Mouse (Mus musculus) hindbrain, embryonic 14.5 days (tissue): ENCODE results near the gene Xrcc1. TPM values are rescaled to one million over a fixed set of nuclear protein-coding genes. Genes with fewer than 3 reads are reported as not detected.

Experiments
- ATAC-seq: fragments of 200-750 bp; cut with Nextera tagmentation; 2 replicates; pipeline ENCODE4 v1.8.0; 2017; ENCODE audit warnings: moderate number of reproducible peaks, mild to moderate bottlenecking, moderate TSS enrichment, moderate library complexity; ENCODE audit not compliant: low FRiP score
- DNase-seq: peaks from one replicate; pipeline ENCODE4 v3.0.0-alpha.2; 2015; ENCODE audit warnings: low spot score
- H3K27ac ChIP-seq: fragments of 300-500 bp; sonication (generic); 2 replicates; pipeline ENCODE4 v1.5.1; 2014; ENCODE audit warnings: mild to moderate bottlenecking, moderate library complexity
- H3K27me3 ChIP-seq: fragments of 300-500 bp; sonication (generic); 2 replicates; pipeline ENCODE4 v1.6.1; 2014; ENCODE audit warnings: mild to moderate bottlenecking, low read length, mixed read lengths; ENCODE audit not compliant: control insufficient read depth, insufficient read depth
- H3K36me3 ChIP-seq: fragments of 300-500 bp; sonication (generic); replicated peaks from 2 replicates; pipeline ENCODE4 v1.6.1; 2014; ENCODE audit not compliant: control insufficient read depth, insufficient read depth
- H3K4me1 ChIP-seq: fragments of 300-500 bp; sonication (generic); replicated peaks from 2 replicates; pipeline ENCODE4 v1.6.1; 2014; ENCODE audit warnings: antibody characterized with exemption, low read length, mixed read lengths; ENCODE audit not compliant: control insufficient read depth, insufficient read depth
- H3K4me2 ChIP-seq: fragments of 300-500 bp; sonication (generic); replicated peaks from 2 replicates; pipeline ENCODE4 v1.6.1; 2014; ENCODE audit warnings: mild to moderate bottlenecking, moderate library complexity
- H3K4me3 ChIP-seq: fragments of 300-500 bp; sonication (generic); replicated peaks from 2 replicates; pipeline ENCODE4 v1.5.1; 2014; ENCODE audit warnings: mild to moderate bottlenecking, low read length
- H3K9ac ChIP-seq: fragments of 300-500 bp; sonication (generic); 2 replicates; pipeline ENCODE4 v1.6.1; 2014
- H3K9me3 ChIP-seq: fragments of 300-500 bp; sonication (generic); 2 replicates; pipeline ENCODE4 v1.6.1; 2016; ENCODE audit warnings: low read length; ENCODE audit not compliant: control insufficient read depth
- WGBS: fragments of 180-500 bp; shearing (Covaris S2); extraction: QIAGEN DNeasy Blood & Tissue Kit; methylation state at CpG from one replicate; pipeline ENCODE4 v1.1.7; 2014; 5-methylcytosine and 5-hydroxymethylcytosine counted together
- polyA plus RNA-seq: library from polyadenylated mRNA; unstranded; fragments of >200 nt; fragmentation: Nextera tagmentation; extraction: Ambion mirVana; gene quantifications from 2 replicates; pipeline ENCODE4 v1.2.1, GENCODE M21; 2014

The Xrcc1 gene
- polyA plus RNA-seq, 1 experiment from 2014 or later = 52.3 TPM

DNA sequence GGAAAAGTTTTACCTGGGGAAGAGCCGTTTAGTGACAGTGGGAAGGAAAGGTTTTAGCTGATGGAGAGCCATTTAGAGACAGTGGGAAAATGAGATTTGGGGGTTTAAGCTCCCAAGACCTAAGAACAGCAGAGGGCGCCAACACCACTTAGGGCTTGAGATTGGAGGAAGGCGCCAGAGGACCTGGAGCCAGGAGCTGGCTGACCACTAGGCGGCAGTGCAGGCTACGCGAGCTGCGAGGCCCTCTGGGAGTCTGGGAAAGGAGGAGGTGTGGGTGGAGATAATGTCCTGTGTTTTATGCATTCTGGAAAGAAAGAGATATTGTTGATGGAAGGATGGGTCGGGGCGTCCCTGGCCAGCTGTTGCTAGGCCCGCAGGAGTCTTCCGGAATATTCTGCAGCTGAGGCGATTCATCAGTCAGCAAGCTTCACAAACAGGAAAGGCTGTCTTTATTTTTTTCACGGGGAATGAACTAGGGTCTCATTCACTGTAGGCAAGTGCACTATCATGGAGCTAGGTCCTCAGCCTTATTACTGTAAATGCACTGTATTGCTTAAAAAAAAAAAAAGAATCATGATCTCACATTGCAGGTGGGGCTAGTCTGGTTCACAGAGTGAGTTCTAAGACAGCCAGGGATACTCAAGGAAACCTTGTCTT, 55.0 kb downstream of the Xrcc1 start:
- no peaks in the 10 kb centered on the region for H3K4me1 ChIP-seq
- peak; percentile 90 for ATAC-seq
- WGBS = 3% methylated on average over 13 of the region's 13 CpGs
- no peaks in the 10 kb centered on the region for H3K9me3 ChIP-seq
- H3K36me3 ChIP-seq = no peaks in the 10 kb centered on the region
- peak overlapping the region; percentile 40 for H3K4me2 ChIP-seq
- no peaks in the 10 kb centered on the region for H3K27me3 ChIP-seq
- H3K4me3 ChIP-seq = peak overlapping the region; percentile 15; the same call in 1 of the 2 replicates
- H3K9ac ChIP-seq = peak overlapping the region; percentile 50
- DNase-seq = peak; percentile 98
- peak overlapping the region; percentile 10; the same call in 1 of the 2 replicates for H3K27ac ChIP-seq

DNA sequence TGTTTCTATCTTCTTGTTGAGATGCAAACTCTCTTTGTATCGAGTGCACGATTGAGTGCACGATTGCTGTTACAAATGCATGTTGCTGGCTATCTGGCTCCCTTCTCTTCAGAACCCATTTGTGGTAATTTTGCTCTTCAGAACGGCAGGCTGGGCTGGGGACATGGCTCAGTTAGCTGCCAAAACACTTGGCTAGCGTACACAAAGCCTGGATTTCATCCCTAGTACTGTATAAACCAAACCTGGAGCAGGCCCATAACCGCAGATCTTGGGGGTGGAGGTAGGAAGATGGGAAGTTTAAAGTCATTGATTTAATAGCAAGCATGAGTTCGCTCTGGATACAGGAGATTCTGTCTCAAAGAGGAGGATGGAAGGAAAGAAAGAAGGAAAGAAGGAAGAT, 59.5 kb downstream of the Xrcc1 start:
- Histone ChIP-seq H3K9me3 (no peaks in the 10 kb centered on the region), H3K27me3 (peaks cover 21% of the 10 kb centered on the region), H3K27ac (no peak overlapping the region), H3K9ac (no peak overlapping the region), H3K4me2 (no peak overlapping the region), H3K36me3 (no peaks in the 10 kb centered on the region), H3K4me1 (no peaks in the 10 kb centered on the region), H3K4me3 (no peak overlapping the region)
- no peak for DNase-seq
- no peak for ATAC-seq
- WGBS = 87% methylated on average over 7 of the region's 7 CpGs

DNA sequence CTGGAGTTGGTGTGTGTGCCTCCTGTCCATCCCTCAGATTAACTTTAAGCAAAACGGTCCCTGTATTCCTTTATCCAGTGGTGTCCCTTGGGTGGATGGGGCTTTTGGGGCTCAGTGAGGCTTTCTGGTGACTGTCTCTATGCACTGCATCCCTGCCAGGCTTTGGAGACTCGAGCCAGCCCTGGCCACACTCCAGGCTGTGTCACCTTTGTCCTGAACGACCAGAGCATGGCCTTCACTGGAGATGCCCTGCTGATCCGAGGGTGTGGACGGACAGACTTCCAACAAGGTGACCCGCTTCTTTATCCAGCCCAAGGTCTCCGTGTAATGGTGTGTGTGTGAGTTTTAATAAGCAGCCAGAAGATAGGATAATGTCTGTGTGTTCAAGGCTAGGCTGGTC, 60.0 kb downstream of the Xrcc1 start:
- H3K9me3 ChIP-seq = no peaks in the 10 kb centered on the region
- 77% methylated on average over 7 of the region's 7 CpGs for WGBS

DNA sequence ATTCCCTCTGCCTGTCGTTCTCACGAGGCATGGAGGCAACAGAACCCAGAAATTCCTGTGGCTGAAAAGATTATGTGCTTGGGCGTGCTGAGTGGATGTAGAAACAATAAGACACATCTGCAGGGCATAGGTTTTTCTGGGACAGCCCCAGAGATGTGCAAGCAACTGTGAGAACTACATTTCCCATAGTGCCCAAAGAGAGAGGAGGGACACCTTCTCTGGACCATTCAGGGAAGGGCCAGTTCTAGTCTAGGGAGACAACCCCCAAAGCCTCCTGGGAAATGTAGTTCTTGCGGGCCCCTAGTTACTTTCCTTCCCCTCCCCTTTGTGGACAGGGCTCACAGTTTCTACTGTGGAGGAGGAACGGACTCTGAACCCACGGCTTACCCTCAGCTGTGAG, 61.9 kb downstream of the Xrcc1 start:
- H3K27ac ChIP-seq = no peak overlapping the region
- H3K4me2 ChIP-seq = no peak overlapping the region
- H3K27me3 ChIP-seq = peaks cover 46% of the 10 kb centered on the region
- peaks cover 12% of the 10 kb centered on the region; the same call in 1 of the 2 replicates for H3K4me1 ChIP-seq
- no peak overlapping the region for H3K4me3 ChIP-seq
- H3K9me3 ChIP-seq = no peaks in the 10 kb centered on the region
- H3K9ac ChIP-seq = no peak overlapping the region
- DNase-seq (peak; percentile 56), ATAC-seq (peak; percentile 83)
- 52% methylated on average over 6 of the region's 6 CpGs for WGBS
- no peaks in the 10 kb centered on the region for H3K36me3 ChIP-seq

More for the DNA sequence above, 60.0 kb downstream of the Xrcc1 start:
- Histone ChIP-seq H3K4me2 (no peak overlapping the region), H3K36me3 (no peaks in the 10 kb centered on the region), H3K4me3 (no peak overlapping the region), H3K4me1 (peaks cover under 1% of the 10 kb centered on the region; the same call in 1 of the 2 replicates), H3K27me3 (peaks cover 26% of the 10 kb centered on the region), H3K9ac (no peak overlapping the region), H3K27ac (no peak overlapping the region)
- DNase-seq (no peak), ATAC-seq (no peak)

GRCm38 (mm10) chr7:24608561-24608960, 62.5 kb downstream of the Xrcc1 start:
- DNase-seq = no peak
- no peak for ATAC-seq
- H3K4me1 ChIP-seq = peaks cover 12% of the 10 kb centered on the region; the same call in 1 of the 2 replicates
- no peak overlapping the region for H3K9ac ChIP-seq
- WGBS = 72% methylated on average over 8 of the region's 8 CpGs
- H3K36me3 ChIP-seq = no peaks in the 10 kb centered on the region
- H3K27me3 ChIP-seq = peaks cover 51% of the 10 kb centered on the region
- H3K9me3 ChIP-seq = no peaks in the 10 kb centered on the region
- no peak overlapping the region for H3K27ac ChIP-seq
- no peak overlapping the region for H3K4me3 ChIP-seq
- no peak overlapping the region for H3K4me2 ChIP-seq

DNA sequence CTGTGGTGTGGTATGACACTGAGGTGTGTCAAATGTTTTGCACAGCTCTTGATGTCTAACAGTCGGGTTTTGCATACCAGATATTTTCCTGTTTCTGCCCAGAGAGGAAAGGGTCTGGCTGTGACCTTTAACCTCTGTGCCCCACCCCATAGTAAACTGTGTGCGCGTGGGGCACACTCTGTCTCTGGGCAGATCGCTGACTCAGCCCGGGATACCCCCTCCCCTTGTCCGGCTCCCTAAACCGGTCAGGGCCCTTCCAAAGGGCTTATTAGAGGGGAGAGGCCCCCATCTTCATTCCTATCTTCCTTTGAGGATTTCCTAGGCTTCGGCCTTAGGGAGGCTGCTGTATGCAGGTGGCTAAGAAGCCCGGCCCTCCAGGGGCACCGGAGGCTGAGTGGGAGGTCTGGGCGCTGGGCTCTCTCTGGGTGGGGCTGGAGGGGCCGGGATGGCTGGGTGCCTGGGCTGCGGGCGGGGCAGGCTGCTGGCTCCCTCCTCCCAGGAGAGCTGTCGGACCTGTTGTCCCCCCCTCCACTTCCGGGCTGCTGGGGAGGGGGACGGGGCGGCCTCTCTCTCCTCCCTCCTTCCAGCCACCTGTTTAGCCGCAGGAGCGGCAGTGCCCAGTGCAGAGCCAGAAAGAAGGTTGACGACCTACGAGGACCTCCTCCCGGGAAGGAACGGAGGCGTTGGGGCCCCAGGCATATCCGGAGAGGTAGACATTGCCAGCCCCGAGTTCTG, 64.2 kb downstream of the Xrcc1 start, which contains the start of gene Phldb3:
Gene Phldb3 (plus strand): TSS at position 620 of the 735 bp plus-strand sequence.
- WGBS = 3% methylated on average over 26 of the region's 27 CpGs
- Histone ChIP-seq H3K36me3 (no peaks in the 10 kb centered on the region), H3K27me3 (peaks cover 53% of the 10 kb centered on the region), H3K27ac (no peak within 1 kb of the TSS), H3K9ac (0 out of 2 replicates have a peak within 1 kb of the TSS, but pooled peaks have one; percentile 1), H3K9me3 (no peaks in the 10 kb centered on the region), H3K4me2 (peak within 1 kb of the TSS; percentile 43), H3K4me1 (peaks cover 12% of the 10 kb centered on the region; the same call in 1 of the 2 replicates), H3K4me3 (peak within 1 kb of the TSS; percentile 22)
- DNase-seq = no peak
- no peak for ATAC-seq

DNA sequence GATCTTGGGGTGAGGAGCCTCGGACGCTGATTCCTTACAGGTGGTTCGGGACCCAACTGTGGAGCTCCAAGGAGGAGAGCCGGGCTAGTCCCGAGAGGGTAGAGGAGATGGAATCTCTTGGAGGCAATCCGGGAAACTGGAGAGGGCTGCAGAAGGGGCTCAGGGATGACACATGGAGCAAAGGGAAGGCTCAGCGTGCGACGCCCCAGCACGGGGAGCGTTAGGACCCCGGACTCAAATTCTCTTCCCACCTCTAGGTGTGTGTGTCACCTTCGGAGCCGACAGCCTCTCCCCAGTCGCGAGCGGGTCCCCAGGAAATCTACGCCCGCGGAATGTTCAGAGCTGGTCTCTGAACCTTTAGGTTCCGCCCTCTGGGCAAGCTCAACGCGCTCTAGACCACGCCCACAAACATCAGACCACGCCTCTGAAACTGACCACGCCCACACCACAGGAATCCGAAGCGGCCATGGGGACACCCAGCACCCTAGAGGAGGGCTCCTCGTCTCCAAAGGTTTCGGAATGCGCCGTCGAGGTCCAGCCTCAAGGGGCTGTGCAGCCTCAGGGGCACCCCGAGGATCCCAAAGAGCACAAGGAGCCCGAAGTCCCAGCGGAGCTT, 64.9 kb downstream of the Xrcc1 start:
- Histone ChIP-seq H3K27me3 (peaks cover 53% of the 10 kb centered on the region), H3K36me3 (no peaks in the 10 kb centered on the region), H3K9ac (0 out of 2 replicates have a peak overlapping the region, but pooled peaks have one; percentile 1), H3K4me1 (peaks cover 12% of the 10 kb centered on the region; the same call in 1 of the 2 replicates), H3K4me3 (peak overlapping the region; percentile 22), H3K9me3 (no peaks in the 10 kb centered on the region), H3K27ac (no peak overlapping the region), H3K4me2 (peak overlapping the region; percentile 43)
- DNase-seq (no peak), ATAC-seq (0 out of 2 replicates have a peak, but pooled peaks have one; percentile 23)
- under 1% methylated on average over 36 of the region's 36 CpGs for WGBS

DNA sequence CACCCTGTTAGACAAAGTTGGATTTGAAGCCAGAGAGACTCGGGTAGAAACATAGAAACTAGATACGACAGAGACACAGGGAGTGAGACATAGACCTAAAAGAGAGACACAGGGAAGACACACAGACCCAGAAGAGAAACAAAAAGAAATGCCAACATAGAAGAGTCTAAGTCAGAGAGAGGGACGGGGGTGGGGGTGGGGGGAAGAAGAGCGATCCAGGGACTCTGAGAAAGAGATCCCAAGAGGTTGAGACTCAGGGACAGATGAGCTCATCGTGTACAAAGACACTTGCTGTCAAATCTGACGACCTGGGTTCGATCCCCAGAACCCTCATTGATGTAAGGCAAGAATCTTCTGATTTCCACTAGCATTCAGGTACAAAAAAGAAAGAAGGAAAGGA, 65.6 kb downstream of the Xrcc1 start:
- H3K27ac ChIP-seq = no peak overlapping the region
- H3K4me2 ChIP-seq = no peak overlapping the region; the same call in 1 of the 2 replicates
- H3K4me1 ChIP-seq = peaks cover 12% of the 10 kb centered on the region; the same call in 1 of the 2 replicates
- H3K36me3 ChIP-seq = no peaks in the 10 kb centered on the region
- peak overlapping the region; percentile 22; the same call in 1 of the 2 replicates for H3K4me3 ChIP-seq
- no peak overlapping the region for H3K9ac ChIP-seq
- H3K9me3 ChIP-seq = no peaks in the 10 kb centered on the region
- no peak for ATAC-seq
- DNase-seq = no peak
- peaks cover 53% of the 10 kb centered on the region for H3K27me3 ChIP-seq
- WGBS = 17% methylated on average over 7 of the region's 7 CpGs
